12 mouse cellular contexts compared by ENCODE assay signal in genomic region chr5:148989480-148989879, GRCm38 (mm10). TPM values are rescaled to one million over a fixed set of nuclear protein-coding genes. Genes with fewer than 3 reads are reported as not detected.
A peak's percentile ranks its signal among the peaks of the same experiment; 100 is the strongest.
DNase-seq lines count a peak whose midpoint lies in the region; ATAC-seq and TF ChIP-seq lines count a peak whose summit lies in the region.
"Had no signal": no experiment of that assay in that cellular context is flagged by ENCODE, and none has a peak within 500 bp of the region (broad histone marks: within the 10 kb centered on the region; RNA-seq: fewer than 3 reads in every experiment).

No protein-coding gene starts in this region.

- no peak for TF ChIP-seq EP300 in liver, postnatal 0 days (IDR thresholded peaks at IDR 0.05; ENCODE audit: low read depth)

- no peak overlapping the region for H3K9ac ChIP-seq in liver, postnatal 0 days (replicated peaks)
- H3K9ac ChIP-seq in heart, embryonic 12.5 days: no peak overlapping the region
- H3K9ac ChIP-seq: liver, embryonic 13.5 days had no signal

- no peak for DNase-seq in left cerebral cortex, adult 2 months (ENCODE audit: extremely low spot score in 1 of 2, low spot score in 2 of 2)
- DNase-seq in left cerebral cortex, adult 8-10 months (ENCODE audit: low spot score in 2 of 2): no peak
- DNase-seq in A20 (ENCODE audit: low read depth, low spot score) (peak; percentile 64), ES-CJ7 (ENCODE audit: low read depth, low spot score) (peak; percentile 91)
- no peak for DNase-seq in liver, postnatal 0 days
- DNase-seq in right cerebral cortex, postnatal 10 days (ENCODE audit: low spot score in 2 of 2): no peak
- DNase-seq: adrenal gland, postnatal 10 days; cerebellum, adult 8-10 months; gastrocnemius, postnatal 25 days; liver, embryonic 13.5 days had no signal

- no peak for ATAC-seq in liver, postnatal 0 days
- no peak for ATAC-seq in heart, embryonic 12.5 days (ENCODE audit: insufficient number of reproducible peaks, low FRiP score)
- ATAC-seq: hindbrain, embryonic 16.5 days had no signal

- TF ChIP-seq CTCF in left cerebral cortex, adult 2 months (IDR thresholded peaks at IDR 0.05): peak; percentile 42
- peak; percentile 66 for TF ChIP-seq CTCF in liver, postnatal 0 days (IDR thresholded peaks at IDR 0.05; ENCODE audit: low read depth)

- no peak overlapping the region for H3K4me2 ChIP-seq in liver, postnatal 0 days (ENCODE audit: low read depth, low read length)
- H3K4me2 ChIP-seq in heart, embryonic 12.5 days: no peak overlapping the region
- H3K4me2 ChIP-seq: liver, embryonic 13.5 days had no signal

- H3K4me3 ChIP-seq in left cerebral cortex, adult 2 months: no peak overlapping the region
- no peak overlapping the region for H3K4me3 ChIP-seq in liver, postnatal 0 days (ENCODE audit: low read depth, low read length)
- H3K4me3 ChIP-seq in heart, embryonic 12.5 days: no peak overlapping the region
- H3K4me3 ChIP-seq: liver, embryonic 13.5 days had no signal

- WGBS in liver, postnatal 0 days (ENCODE audit: insufficient replicate concordance): 82% methylated on average over 7 of the region's 7 CpGs
- WGBS in heart, embryonic 12.5 days: 83% methylated on average over 7 of the region's 7 CpGs

- intact Hi-C loops in left cerebral cortex, adult 2 months (cut with DNase I): no loop called here

- H3K27ac ChIP-seq in left cerebral cortex, adult 2 months: no peak overlapping the region
- H3K27ac ChIP-seq in liver, postnatal 0 days (ENCODE audit: low read depth): no peak overlapping the region
- no peak overlapping the region for H3K27ac ChIP-seq in heart, embryonic 12.5 days (ENCODE audit: poor library complexity, severe bottlenecking)
- H3K27ac ChIP-seq: liver, embryonic 13.5 days had no signal

- H3K27me3 ChIP-seq in liver, postnatal 0 days (ENCODE audit: insufficient read depth, low read length): no peaks in the 10 kb centered on the region
- no peaks in the 10 kb centered on the region for H3K27me3 ChIP-seq in heart, embryonic 12.5 days (replicated peaks)
- H3K27me3 ChIP-seq: liver, embryonic 13.5 days had no signal

- H3K36me3 ChIP-seq in liver, postnatal 0 days (replicated peaks; ENCODE audit: insufficient read depth, low read length): no peaks in the 10 kb centered on the region
- H3K36me3 ChIP-seq in heart, embryonic 12.5 days: 0 out of 2 replicates have a peak, but pooled peaks cover 5% of the 10 kb centered on the region

- peaks cover 7% of the 10 kb centered on the region for H3K9me3 ChIP-seq in liver, postnatal 0 days (ENCODE audit: low read length)
- H3K9me3 ChIP-seq in heart, embryonic 12.5 days (replicated peaks): peaks cover 17% of the 10 kb centered on the region

- no peaks in the 10 kb centered on the region for H3K4me1 ChIP-seq in liver, postnatal 0 days (ENCODE audit: insufficient read depth)
- peaks cover 31% of the 10 kb centered on the region for H3K4me1 ChIP-seq in heart, embryonic 12.5 days (replicated peaks)

RNA-seq across cellular contexts. Expression of gene Gm42791, which starts 5.5 kb away (rescaled TPM):
- total RNA-seq in left cerebral cortex, adult 2 months (2021): 10 to 100 TPM; 34.0 to 39.1 TPM
- total RNA-seq in left cerebral cortex, adult 8-10 months (2022): 10 to 100 TPM; 30.1 to 40.2 (median 34.9) TPM
- polyA plus RNA-seq in liver, postnatal 0 days (2015; fragmentation: Nextera tagmentation; extraction: Ambion mirVana): 0.42 TPM in 1 of 2 replicates, not detected in the other
- polyA plus RNA-seq in heart, embryonic 12.5 days (2016; fragmentation: Nextera tagmentation; extraction: Ambion mirVana): 0.45 TPM in 1 of 2 replicates, not detected in the other

Comparison
In these comparisons a context has a peak if more than half of its experiments do, and no peak if none do; other contexts are left out.
1. DNase-seq: peak in A20 (single experiment) and ES-CJ7 (single experiment); none in left cerebral cortex, adult 2 months (0 of 2), left cerebral cortex, adult 8-10 months (0 of 2), liver, postnatal 0 days (single experiment) and right cerebral cortex, postnatal 10 days (0 of 2).